Mouse (Mus musculus) heart, adult 2 months (tissue): Measurements from ENCODE around the gene Zfp467. TPM values are rescaled to one million over a fixed set of nuclear protein-coding genes. Genes with fewer than 3 reads are reported as not detected.
A peak's percentile ranks its signal among the peaks of the same experiment; 100 is the strongest.

Source experiments
- DNase-seq, 2 experiments: peaks; one replicate each; pipeline ENCODE4 v3.0.0; 2021
- H3K27ac ChIP-seq: fragments of 200-600 bp; 2 replicates; pipeline ENCODE4 v1.8.1; 2022
- H3K27me3 ChIP-seq: fragments of 200-500 bp; 2 replicates; pipeline ENCODE4 v1.6.1; 2012; ENCODE audit warnings: mild to moderate bottlenecking, low read length, inconsistent platforms, mixed read lengths; ENCODE audit not compliant: control insufficient read depth, insufficient read depth
- H3K36me3 ChIP-seq: fragments of 200-500 bp; 2 replicates; pipeline ENCODE4 v1.6.1; 2012; ENCODE audit warnings: low read length, inconsistent platforms; ENCODE audit not compliant: control insufficient read depth, insufficient read depth
- H3K4me1 ChIP-seq: fragments of 200-500 bp; 2 replicates; pipeline ENCODE4 v1.6.1; 2011; ENCODE audit warnings: low read length; ENCODE audit not compliant: control insufficient read depth, insufficient read depth
- H3K4me3 ChIP-seq: fragments of 200-600 bp; 2 replicates; pipeline ENCODE4 v1.8.1; 2022
- H3K79me2 ChIP-seq: fragments of 200-500 bp; replicated peaks from 2 replicates; pipeline ENCODE4 v1.6.1; 2012; ENCODE audit warnings: mild to moderate bottlenecking, inconsistent platforms, low read length, moderate library complexity, mixed read lengths; ENCODE audit not compliant: control insufficient read depth, insufficient read depth
- H3K9ac ChIP-seq: fragments of 200-500 bp; 2 replicates; pipeline ENCODE4 v1.6.1; 2012; ENCODE audit warnings: low read depth, mild to moderate bottlenecking, control low read depth, inconsistent platforms, low read length, mixed read lengths
- CTCF ChIP-seq: fragments of 200-600 bp; IDR thresholded peaks from 2 replicates; pipeline ENCODE4 v1.8.1; 2022; ENCODE audit warnings: antibody characterized with exemption, mild to moderate bottlenecking, moderate library complexity
- EP300 ChIP-seq: fragments of 200-500 bp; IDR thresholded peaks from 2 replicates; pipeline ENCODE4 v1.6.1; 2011; ENCODE audit warnings: low read depth, low read length, control low read depth; ENCODE audit not compliant: insufficient read depth
- POLR2A ChIP-seq: fragments of 200-500 bp; IDR thresholded peaks from 2 replicates; pipeline ENCODE4 v1.6.1; 2011; ENCODE audit warnings: mild to moderate bottlenecking, low read depth, low read length, control low read depth; ENCODE audit not compliant: insufficient read depth
- WGBS: fragments of 180-500 bp; shearing (Covaris S2); methylation state at CpG from one replicate; pipeline ENCODE4 v1.1.7; 2018; 5-methylcytosine and 5-hydroxymethylcytosine counted together
- intact Hi-C: fragments of 180-260 bp; cut with DNase I; formaldehyde crosslinking; loops from one replicate; pipeline ENCODE4 v1.15.1; 2025
- polyA plus RNA-seq: library from polyadenylated mRNA; depleted of rRNA; stranded (reverse); fragments of >200 nt; gene quantifications from 2 replicates; pipeline ENCODE4 v1.2.3, GENCODE M21; 2012
- total RNA-seq, 2 experiments: library from RNA; stranded (reverse); gene quantifications; 2 replicates each; pipeline ENCODE4 v1.2.3; 2021

Gene Zfp467
- total and polyA plus RNA-seq, 3 experiments: 9.7 to 13.0 (median 11.8) TPM

DNA sequence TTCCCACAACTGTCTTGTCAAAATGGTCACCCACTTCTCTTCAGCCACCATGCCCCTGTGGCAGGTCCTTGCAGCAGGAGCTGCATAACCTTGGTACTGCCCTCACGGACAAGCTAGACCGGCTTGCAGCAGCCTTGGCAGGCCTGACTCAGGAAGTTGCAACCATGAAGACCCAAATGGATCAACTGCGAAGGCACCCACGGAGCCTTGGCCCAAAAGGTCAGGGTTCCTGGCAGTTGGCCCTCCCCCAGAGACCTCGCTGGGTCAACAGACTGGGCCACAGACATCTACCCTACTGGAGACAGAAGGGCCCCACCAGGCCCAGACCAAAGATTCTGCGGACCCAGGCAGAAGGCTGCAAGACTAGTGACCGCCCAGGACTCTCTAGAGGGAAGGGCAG, 30.0 kb downstream of the Zfp467 start:
- peak in 1 of 2 experiments; percentile 12 for DNase-seq
- H3K27me3 ChIP-seq: no peaks in the 10 kb centered on the region
- H3K79me2 ChIP-seq: no peaks in the 10 kb centered on the region
- intact Hi-C loops: no loop called here
- peaks cover 3% of the 10 kb centered on the region; the same call in 1 of the 2 replicates for H3K4me1 ChIP-seq
- TF ChIP-seq EP300 (no peak), POLR2A (no peak)
- no peak overlapping the region for H3K4me3 ChIP-seq
- H3K9ac ChIP-seq: no peak overlapping the region
- no peak overlapping the region for H3K27ac ChIP-seq
- WGBS: 89% methylated on average over 7 of the region's 7 CpGs
- H3K36me3 ChIP-seq: no peaks in the 10 kb centered on the region; the same call in 1 of the 2 replicates

DNA sequence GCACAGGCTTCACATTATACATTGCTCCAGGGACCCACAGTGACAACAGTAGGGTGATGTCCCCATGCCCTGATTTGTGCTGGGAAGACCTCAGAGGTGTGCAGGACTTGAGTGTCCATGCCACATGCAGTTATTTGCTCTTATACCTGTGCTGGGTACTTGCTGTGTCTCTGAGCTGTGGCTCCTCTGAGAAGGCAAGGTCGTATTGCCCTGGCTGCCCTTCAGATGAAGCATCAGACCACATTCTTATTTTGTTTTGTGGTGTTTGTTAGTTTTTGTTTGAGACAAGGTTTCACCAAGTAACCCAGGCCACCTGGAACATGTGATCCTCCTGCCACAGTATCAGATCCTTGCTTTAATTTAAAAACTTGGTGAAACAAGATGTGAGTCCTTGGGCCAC, 30.7 kb downstream of the Zfp467 start:
- WGBS: 86% methylated on average over 1 of the region's 1 CpGs
- Histone ChIP-seq H3K27ac (no peak overlapping the region), H3K27me3 (no peaks in the 10 kb centered on the region), H3K36me3 (no peaks in the 10 kb centered on the region; the same call in 1 of the 2 replicates), H3K4me1 (peaks cover 2% of the 10 kb centered on the region; the same call in 1 of the 2 replicates), H3K4me3 (no peak overlapping the region), H3K9ac (no peak overlapping the region), H3K79me2 (no peaks in the 10 kb centered on the region)
- TF ChIP-seq CTCF: no peak
- no peak for TF ChIP-seq EP300
- no peak for TF ChIP-seq POLR2A
- intact Hi-C loops: no loop called here
- peak in 1 of 2 experiments; percentile 4 for DNase-seq

DNA sequence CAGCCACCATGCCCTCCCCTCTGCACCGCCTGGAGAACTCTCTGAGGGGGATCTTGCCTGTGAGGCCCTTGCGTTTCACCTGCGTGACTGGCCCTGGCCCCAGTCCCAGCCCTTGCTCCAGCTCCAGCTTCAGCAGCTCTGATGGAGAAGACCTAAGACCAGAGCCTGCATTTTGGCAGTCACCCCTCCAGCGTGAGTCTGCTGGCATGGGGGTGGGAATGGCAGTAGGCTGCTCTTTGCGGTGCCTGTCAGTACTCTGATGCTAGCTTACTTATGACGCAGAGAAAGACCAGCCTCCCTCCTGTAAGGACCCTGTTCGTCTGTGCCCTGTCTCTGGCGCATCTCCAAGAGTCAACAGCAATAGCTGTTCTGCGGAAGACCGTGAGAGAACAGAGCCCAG, 32.5 kb downstream of the Zfp467 start:
- H3K4me3 ChIP-seq: no peak overlapping the region
- peak in 1 of 2 experiments; percentile 13 for DNase-seq
- H3K9ac ChIP-seq: no peak overlapping the region
- intact Hi-C loops: no loop called here
- H3K4me1 ChIP-seq: peaks cover 2% of the 10 kb centered on the region; the same call in 1 of the 2 replicates
- no peaks in the 10 kb centered on the region; the same call in 1 of the 2 replicates for H3K36me3 ChIP-seq
- WGBS: 75% methylated on average over 10 of the region's 10 CpGs
- TF ChIP-seq CTCF (no peak), EP300 (no peak), POLR2A (no peak)
- no peaks in the 10 kb centered on the region for H3K27me3 ChIP-seq
- H3K79me2 ChIP-seq: no peaks in the 10 kb centered on the region
- H3K27ac ChIP-seq: no peak overlapping the region

DNA sequence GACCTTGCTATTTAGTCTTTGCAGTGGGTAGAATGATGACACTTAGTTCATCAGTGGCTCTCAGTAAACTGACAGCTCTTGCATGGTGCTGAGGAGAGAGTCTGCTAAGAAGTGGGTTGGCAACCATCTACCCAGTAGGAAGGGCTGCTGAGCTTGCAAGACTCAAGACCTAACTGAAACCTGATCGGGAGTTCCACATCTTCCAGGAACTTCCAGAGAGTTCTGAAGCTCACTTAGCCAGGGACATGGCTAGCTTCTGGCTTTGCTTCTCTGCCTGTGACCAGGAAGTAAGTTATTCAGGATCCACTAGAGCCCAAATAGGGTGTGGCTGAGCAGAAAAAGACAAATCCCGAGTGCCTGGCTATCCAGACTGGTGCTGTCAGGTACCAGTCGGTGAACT, 33.0 kb downstream of the Zfp467 start:
- no peak overlapping the region for H3K27ac ChIP-seq
- no peak overlapping the region for H3K4me3 ChIP-seq
- no peak for TF ChIP-seq EP300
- no peak for TF ChIP-seq POLR2A
- TF ChIP-seq CTCF: no peak
- intact Hi-C loops: no loop called here
- no peaks in the 10 kb centered on the region for H3K27me3 ChIP-seq
- DNase-seq: no peak
- no peaks in the 10 kb centered on the region; the same call in 1 of the 2 replicates for H3K36me3 ChIP-seq
- H3K4me1 ChIP-seq: peaks cover 2% of the 10 kb centered on the region; the same call in 1 of the 2 replicates
- H3K79me2 ChIP-seq: no peaks in the 10 kb centered on the region
- H3K9ac ChIP-seq: no peak overlapping the region
- WGBS: 85% methylated on average over 3 of the region's 3 CpGs

DNA sequence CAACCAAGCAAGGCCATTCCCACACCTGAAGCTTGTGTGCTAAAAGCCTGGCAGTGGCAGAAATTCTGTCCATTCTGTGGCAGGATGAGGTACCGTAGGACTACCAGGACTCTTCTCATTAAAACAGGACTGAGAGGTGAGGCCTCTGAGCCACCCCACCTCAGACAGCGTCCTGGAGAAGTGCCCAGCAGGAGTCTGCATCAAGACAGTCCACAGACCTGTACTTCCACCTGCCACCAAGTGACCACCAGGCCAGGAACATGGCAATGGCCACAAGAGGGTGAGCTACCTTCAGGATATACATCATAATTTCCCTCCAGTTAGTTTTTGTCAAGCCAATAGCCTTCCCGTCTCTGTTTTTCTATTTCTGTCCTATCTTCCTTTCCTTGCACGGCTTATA, 33.5 kb downstream of the Zfp467 start:
- 63% methylated on average over 4 of the region's 4 CpGs for WGBS
- H3K9ac ChIP-seq: no peak overlapping the region
- intact Hi-C loops: no loop called here
- H3K4me1 ChIP-seq: peaks cover 2% of the 10 kb centered on the region; the same call in 1 of the 2 replicates
- no peaks in the 10 kb centered on the region for H3K27me3 ChIP-seq
- H3K79me2 ChIP-seq: no peaks in the 10 kb centered on the region
- H3K36me3 ChIP-seq: no peaks in the 10 kb centered on the region; the same call in 1 of the 2 replicates
- peak in 1 of 2 experiments; percentile 16 for DNase-seq
- H3K4me3 ChIP-seq: no peak overlapping the region
- no peak for TF ChIP-seq POLR2A
- peak; percentile 23; the same call in 1 of the 2 replicates for TF ChIP-seq CTCF
- H3K27ac ChIP-seq: no peak overlapping the region; the same call in none of the 2 replicates

DNA sequence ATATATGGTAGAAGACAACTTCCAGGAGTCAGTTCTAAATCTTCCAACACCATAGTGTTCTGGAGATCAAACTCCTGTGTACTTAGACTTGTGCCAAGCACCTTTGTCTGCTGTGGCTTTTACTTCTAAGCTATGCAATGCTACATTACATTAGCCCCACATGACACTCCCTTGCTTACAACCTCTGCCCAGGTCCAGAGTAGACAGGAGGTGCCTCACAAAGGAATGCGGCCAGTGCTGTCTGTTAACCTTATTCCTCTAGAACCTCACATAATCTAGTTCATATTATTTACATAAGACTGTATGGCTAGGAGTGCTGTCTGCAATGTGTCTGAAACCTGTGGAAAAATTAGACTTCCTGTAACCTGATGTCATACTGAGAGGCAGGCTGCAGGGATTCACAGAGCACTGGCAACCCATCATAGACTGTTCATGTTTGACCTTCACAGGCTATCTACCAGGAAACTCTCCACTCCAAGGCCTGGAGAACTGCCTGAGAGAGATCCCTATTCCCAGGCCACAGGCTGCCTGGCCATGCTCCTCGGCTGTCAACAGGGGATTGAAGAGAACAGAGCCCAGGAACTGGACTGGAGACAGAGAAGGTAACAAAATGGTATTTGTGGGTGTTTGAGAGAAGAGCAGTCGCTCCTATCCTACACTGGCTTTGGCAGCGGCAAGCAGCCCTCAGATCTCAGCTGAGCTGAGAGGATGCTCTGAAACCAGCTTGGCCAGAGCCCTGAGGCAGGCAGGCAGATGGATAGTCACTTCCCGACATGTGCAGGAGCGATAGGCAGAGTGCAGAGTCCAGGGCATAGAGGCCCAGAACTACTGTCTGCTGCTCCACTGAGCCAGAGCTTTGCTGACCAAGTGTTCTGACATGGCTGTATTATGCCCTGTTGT, 34.2 kb downstream of the Zfp467 start:
- Histone ChIP-seq H3K36me3 (no peaks in the 10 kb centered on the region; the same call in 1 of the 2 replicates), H3K4me3 (no peak overlapping the region), H3K79me2 (no peaks in the 10 kb centered on the region), H3K27ac (peak overlapping the region; percentile 36; the same call in 1 of the 2 replicates), H3K4me1 (peaks cover 2% of the 10 kb centered on the region; the same call in 1 of the 2 replicates), H3K27me3 (no peaks in the 10 kb centered on the region), H3K9ac (no peak overlapping the region)
- 53% methylated on average over 6 of the region's 6 CpGs for WGBS
- intact Hi-C loops: no loop called here
- TF ChIP-seq CTCF (no peak), EP300 (no peak), POLR2A (no peak)
- peak; percentile 29 to 53 for DNase-seq
